15 mouse cellular contexts compared by ENCODE assay signal in the genomic region with DNA sequence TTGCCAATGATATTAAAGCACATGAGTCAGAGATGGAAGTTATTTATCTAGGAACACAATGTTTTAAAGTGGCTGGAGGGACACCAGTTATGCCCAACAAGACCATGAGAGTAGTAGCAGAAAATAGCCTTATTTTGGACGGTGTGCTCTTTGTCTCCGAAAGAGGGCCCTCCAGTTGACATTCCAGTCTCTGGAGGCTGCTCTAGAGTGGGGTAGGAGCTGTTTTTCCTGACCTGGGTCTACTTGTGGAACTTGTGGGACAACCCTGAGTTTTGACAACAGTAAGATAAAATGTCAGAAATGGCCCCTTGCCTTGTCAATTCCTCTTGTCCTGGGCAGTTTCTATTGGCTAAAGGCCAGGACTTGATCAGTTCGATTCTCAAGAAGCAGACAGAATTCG.
"Had no signal": no experiment of that assay in that cellular context is flagged by ENCODE, and none has a peak within 500 bp of the region (broad histone marks: within the 10 kb centered on the region; RNA-seq: fewer than 3 reads in every experiment).

No protein-coding gene starts in this region.

- H3K4me3 ChIP-seq: liver, embryonic 15.5 days; lung, embryonic 15.5 days; megakaryocyte, embryonic 14.5 days; midbrain, embryonic 12.5 days; neural tube, embryonic 12.5 days; stomach, embryonic 15.5 days had no signal

- H3K36me3 ChIP-seq: liver, embryonic 15.5 days; lung, embryonic 15.5 days; midbrain, embryonic 12.5 days; neural tube, embryonic 12.5 days; stomach, embryonic 15.5 days had no signal

- H3K27me3 ChIP-seq: liver, embryonic 15.5 days; lung, embryonic 15.5 days; megakaryocyte, embryonic 14.5 days; midbrain, embryonic 12.5 days; neural tube, embryonic 12.5 days; stomach, embryonic 15.5 days had no signal

- DNase-seq: liver, postnatal 0 days; lung, adult 2 months; lung, postnatal 14 days; midbrain, embryonic 14.5 days; right cerebral cortex, postnatal 14 days; thymus, adult 18-20 months; thymus, postnatal 14 days; thymus, postnatal 36 days had no signal

- H3K4me1 ChIP-seq: lung, embryonic 15.5 days; megakaryocyte, embryonic 14.5 days; midbrain, embryonic 12.5 days; stomach, embryonic 15.5 days had no signal

- H3K27ac ChIP-seq: liver, embryonic 15.5 days; lung, embryonic 15.5 days; macrophage; midbrain, embryonic 12.5 days; neural tube, embryonic 12.5 days; stomach, embryonic 15.5 days had no signal
